Mouse (Mus musculus) forebrain, embryonic 14.5 days (tissue): Measurements from ENCODE around the gene Tdrkh. TPM values are rescaled to one million over a fixed set of nuclear protein-coding genes. Genes with fewer than 3 reads are reported as not detected.

ENCODE experiments used
- ATAC-seq: fragments of 200-750 bp; cut with Nextera tagmentation; 2 replicates; pipeline ENCODE4 v1.8.0; 2017; ENCODE audit warnings: mild to moderate bottlenecking, moderate library complexity
- DNase-seq: peaks from one replicate; pipeline ENCODE4 v3.0.0-alpha.2; 2015; ENCODE audit warnings: low spot score
- H3K27ac ChIP-seq: fragments of 300-500 bp; sonication (generic); 2 replicates; pipeline ENCODE4 v1.5.1; 2014; ENCODE audit warnings: low read depth, mild to moderate bottlenecking, control low read depth, low read length, moderate library complexity
- H3K27me3 ChIP-seq: fragments of 300-500 bp; sonication (generic); replicated peaks from 2 replicates; pipeline ENCODE4 v1.6.1; 2014; ENCODE audit warnings: low read length, control low read depth, mixed read lengths; ENCODE audit not compliant: control insufficient read depth, insufficient read depth
- H3K36me3 ChIP-seq: fragments of 300-500 bp; sonication (generic); 2 replicates; pipeline ENCODE4 v1.6.1; 2014; ENCODE audit warnings: low read length, control low read depth; ENCODE audit not compliant: control insufficient read depth, insufficient read depth
- H3K4me1 ChIP-seq: fragments of 300-500 bp; sonication (generic); 2 replicates; pipeline ENCODE4 v1.6.1; 2014; ENCODE audit warnings: antibody characterized with exemption, low read length, control low read depth; ENCODE audit not compliant: control insufficient read depth, insufficient read depth
- H3K4me2 ChIP-seq: fragments of 300-500 bp; sonication (generic); 2 replicates; pipeline ENCODE4 v1.6.1; 2014; ENCODE audit warnings: mild to moderate bottlenecking, control low read depth, low read length
- H3K4me3 ChIP-seq: fragments of 300-500 bp; sonication (generic); 2 replicates; pipeline ENCODE4 v1.5.1; 2014; ENCODE audit warnings: low read depth, low read length, control low read depth
- H3K9ac ChIP-seq: fragments of 300-500 bp; sonication (generic); 2 replicates; pipeline ENCODE4 v1.6.1; 2014; ENCODE audit warnings: mild to moderate bottlenecking, low read length, control low read depth, moderate library complexity
- H3K9me3 ChIP-seq: fragments of 300-500 bp; sonication (generic); replicated peaks from 2 replicates; pipeline ENCODE4 v1.6.1; 2016; ENCODE audit warnings: low read length, control low read depth, mixed read lengths; ENCODE audit not compliant: control insufficient read depth
- WGBS: fragments of 180-500 bp; shearing (Covaris S2); extraction: QIAGEN DNeasy Blood & Tissue Kit; methylation state at CpG from one replicate; pipeline ENCODE4 v1.1.7; 2014; 5-methylcytosine and 5-hydroxymethylcytosine counted together
- polyA plus RNA-seq: library from polyadenylated mRNA; unstranded; fragments of >200 nt; fragmentation: Nextera tagmentation; extraction: Ambion mirVana; gene quantifications from 2 replicates; pipeline ENCODE4 v1.2.1, GENCODE M21; 2014

Tdrkh gene
- polyA plus RNA-seq, 1 experiment from 2014 or later: 59.8 TPM

- DNase-seq: no peak
- Histone ChIP-seq H3K4me1 (no peaks in the 10 kb centered on the region), H3K36me3 (no peaks in the 10 kb centered on the region), H3K27ac (no peak overlapping the region), H3K27me3 (no peaks in the 10 kb centered on the region), H3K9me3 (no peaks in the 10 kb centered on the region), H3K4me2 (no peak overlapping the region), H3K9ac (no peak overlapping the region), H3K4me3 (no peak overlapping the region)
- no peak for ATAC-seq
- WGBS: 21% methylated on average over 9 of the region's 9 CpGs
These were observed 33.1 kb upstream of the Tdrkh start for GRCm38 (mm10) chr3:94379831-94380510.

GRCm38 (mm10) chr3:94382308-94382707, 30.8 kb upstream of the Tdrkh start:
- no peak overlapping the region for H3K27ac ChIP-seq
- no peak overlapping the region for H3K4me3 ChIP-seq
- H3K9me3 ChIP-seq: no peaks in the 10 kb centered on the region
- no peak overlapping the region for H3K4me2 ChIP-seq
- no peak overlapping the region for H3K9ac ChIP-seq
- WGBS: 86% methylated on average over 5 of the region's 5 CpGs
- no peaks in the 10 kb centered on the region for H3K36me3 ChIP-seq
- DNase-seq (no peak), ATAC-seq (no peak)
- no peaks in the 10 kb centered on the region for H3K4me1 ChIP-seq
- no peaks in the 10 kb centered on the region for H3K27me3 ChIP-seq

- no peak for ATAC-seq
- no peak overlapping the region for H3K4me3 ChIP-seq
- H3K9me3 ChIP-seq: no peaks in the 10 kb centered on the region
- no peaks in the 10 kb centered on the region for H3K4me1 ChIP-seq
- whole genome bisulfite sequencing: 67% methylated on average over 3 of the region's 3 CpGs
- H3K27me3 ChIP-seq: no peaks in the 10 kb centered on the region
- H3K4me2 ChIP-seq: no peak overlapping the region
- H3K27ac ChIP-seq: no peak overlapping the region
- no peaks in the 10 kb centered on the region for H3K36me3 ChIP-seq
- no peak overlapping the region for H3K9ac ChIP-seq
- no peak for DNase-seq
These were observed 29.6 kb upstream of the Tdrkh start for GRCm38 (mm10) chr3:94383476-94383875.

GRCm38 (mm10) chr3:94386671-94387070, 26.4 kb upstream of the Tdrkh start:
- Histone ChIP-seq H3K4me1 (no peaks in the 10 kb centered on the region), H3K4me3 (no peak overlapping the region), H3K36me3 (no peaks in the 10 kb centered on the region), H3K27me3 (no peaks in the 10 kb centered on the region), H3K27ac (no peak overlapping the region), H3K9me3 (no peaks in the 10 kb centered on the region), H3K4me2 (no peak overlapping the region), H3K9ac (no peak overlapping the region)
- no peak for ATAC-seq
- WGBS: 65% methylated on average over 4 of the region's 4 CpGs
- no peak for DNase-seq

GRCm38 (mm10) chr3:94387391-94387790, 25.7 kb upstream of the Tdrkh start:
- H3K9me3 ChIP-seq: no peaks in the 10 kb centered on the region
- whole genome bisulfite sequencing: 94% methylated on average over 10 of the region's 10 CpGs

GRCm38 (mm10) chr3:94388047-94388446, 25.0 kb upstream of the Tdrkh start:
- DNase-seq (no peak), ATAC-seq (no peak)
- Histone ChIP-seq H3K4me3 (no peak overlapping the region), H3K27me3 (no peaks in the 10 kb centered on the region), H3K4me1 (no peaks in the 10 kb centered on the region), H3K36me3 (no peaks in the 10 kb centered on the region), H3K4me2 (no peak overlapping the region), H3K27ac (no peak overlapping the region), H3K9me3 (no peaks in the 10 kb centered on the region), H3K9ac (no peak overlapping the region)
- WGBS: 92% methylated on average over 5 of the region's 5 CpGs

More at GRCm38 (mm10) chr3:94387391-94387790, 25.7 kb upstream of the Tdrkh start:
- Histone ChIP-seq H3K36me3 (no peaks in the 10 kb centered on the region), H3K4me3 (no peak overlapping the region), H3K4me2 (no peak overlapping the region), H3K9ac (no peak overlapping the region), H3K27me3 (no peaks in the 10 kb centered on the region), H3K27ac (no peak overlapping the region), H3K4me1 (no peaks in the 10 kb centered on the region)
- no peak for ATAC-seq
- no peak for DNase-seq

GRCm38 (mm10) chr3:94389420-94389819, 23.7 kb upstream of the Tdrkh start:
- Histone ChIP-seq H3K4me1 (no peaks in the 10 kb centered on the region), H3K4me2 (no peak overlapping the region), H3K36me3 (no peaks in the 10 kb centered on the region), H3K9ac (no peak overlapping the region), H3K27me3 (no peaks in the 10 kb centered on the region), H3K9me3 (no peaks in the 10 kb centered on the region), H3K4me3 (no peak overlapping the region), H3K27ac (no peak overlapping the region)
- 95% methylated on average over 16 of the region's 16 CpGs for WGBS
- no peak for ATAC-seq
- DNase-seq: no peak

GRCm38 (mm10) chr3:94391001-94391400, 22.1 kb upstream of the Tdrkh start:
- H3K4me1 ChIP-seq: no peaks in the 10 kb centered on the region

GRCm38 (mm10) chr3:94392128-94392527, 20.9 kb upstream of the Tdrkh start:
- Histone ChIP-seq H3K9ac (no peak overlapping the region), H3K36me3 (no peaks in the 10 kb centered on the region), H3K9me3 (no peaks in the 10 kb centered on the region), H3K4me3 (no peak overlapping the region), H3K27me3 (no peaks in the 10 kb centered on the region), H3K4me1 (no peaks in the 10 kb centered on the region), H3K4me2 (no peak overlapping the region), H3K27ac (no peak overlapping the region)
- no peak for DNase-seq
- ATAC-seq: no peak
- WGBS: 87% methylated on average over 2 of the region's 2 CpGs

More at GRCm38 (mm10) chr3:94391001-94391400, 22.1 kb upstream of the Tdrkh start:
- H3K36me3 ChIP-seq: no peaks in the 10 kb centered on the region
- H3K27me3 ChIP-seq: no peaks in the 10 kb centered on the region
- DNase-seq (no peak), ATAC-seq (no peak)
- 87% methylated on average over 5 of the region's 5 CpGs for WGBS
- no peak overlapping the region for H3K4me3 ChIP-seq
- H3K27ac ChIP-seq: no peak overlapping the region
- H3K9me3 ChIP-seq: no peaks in the 10 kb centered on the region
- no peak overlapping the region for H3K9ac ChIP-seq
- H3K4me2 ChIP-seq: no peak overlapping the region
